Mouse (Mus musculus) heart, embryonic 11.5 days (tissue): ENCODE results near the gene Kmt5c. TPM values are rescaled to one million over a fixed set of nuclear protein-coding genes. Genes with fewer than 3 reads are reported as not detected.
"Not testable (repeated sequence)": the region's sequence is repeated elsewhere in the genome, so short reads cannot be mapped to it uniquely, and the experiment has no call there.

Experiments
- ATAC-seq: fragments of 200-750 bp; cut with Nextera tagmentation; replicated peaks from 2 replicates; pipeline ENCODE4 v1.8.0; 2017; ENCODE audit warnings: moderate library complexity; ENCODE audit not compliant: insufficient number of reproducible peaks, low FRiP score, low TSS enrichment
- H3K27ac ChIP-seq: fragments of 300-500 bp; sonication (generic); 2 replicates; pipeline ENCODE4 v1.5.1; 2014; ENCODE audit warnings: mild to moderate bottlenecking, low read depth, low read length
- H3K27me3 ChIP-seq: fragments of 300-500 bp; sonication (generic); 2 replicates; pipeline ENCODE4 v1.6.1; 2014; ENCODE audit warnings: mild to moderate bottlenecking, low read length, mixed read lengths; ENCODE audit not compliant: control insufficient read depth, insufficient read depth
- H3K36me3 ChIP-seq: fragments of 300-500 bp; sonication (generic); 2 replicates; pipeline ENCODE4 v1.6.1; 2014; ENCODE audit warnings: mild to moderate bottlenecking, low read length, moderate library complexity, mixed read lengths; ENCODE audit not compliant: control insufficient read depth, insufficient read depth
- H3K4me1 ChIP-seq: fragments of 300-500 bp; sonication (generic); 2 replicates; pipeline ENCODE4 v1.6.1; 2014; ENCODE audit warnings: low read length; ENCODE audit not compliant: control insufficient read depth, insufficient read depth
- H3K4me2 ChIP-seq: fragments of 300-500 bp; sonication (generic); 2 replicates; pipeline ENCODE4 v1.6.1; 2014; ENCODE audit warnings: mild to moderate bottlenecking, moderate library complexity
- H3K4me3 ChIP-seq: fragments of 300-500 bp; sonication (generic); 2 replicates; pipeline ENCODE4 v1.5.1; 2014; ENCODE audit warnings: low read depth, low read length
- H3K9ac ChIP-seq: fragments of 300-500 bp; sonication (generic); 2 replicates; pipeline ENCODE4 v1.6.1; 2014; ENCODE audit warnings: mild to moderate bottlenecking, low read depth, low read length, moderate library complexity
- H3K9me3 ChIP-seq: fragments of 300-500 bp; sonication (generic); replicated peaks from 2 replicates; pipeline ENCODE4 v1.6.1; 2016; ENCODE audit warnings: low read length; ENCODE audit not compliant: control insufficient read depth
- WGBS: fragments of 180-500 bp; shearing (Covaris S2); extraction: QIAGEN DNeasy Blood & Tissue Kit; methylation state at CpG from one replicate; pipeline ENCODE4 v1.1.7; 2014; ENCODE audit not compliant: insufficient replicate concordance; 5-methylcytosine and 5-hydroxymethylcytosine counted together
- polyA plus RNA-seq: library from polyadenylated mRNA; unstranded; fragments of >200 nt; fragmentation: Nextera tagmentation; extraction: Ambion mirVana; gene quantifications from 2 replicates; pipeline ENCODE4 v1.2.1, GENCODE M21; 2014

Kmt5c gene
- polyA plus RNA-seq, 1 experiment from 2014 or later, result 58.6 TPM

DNA sequence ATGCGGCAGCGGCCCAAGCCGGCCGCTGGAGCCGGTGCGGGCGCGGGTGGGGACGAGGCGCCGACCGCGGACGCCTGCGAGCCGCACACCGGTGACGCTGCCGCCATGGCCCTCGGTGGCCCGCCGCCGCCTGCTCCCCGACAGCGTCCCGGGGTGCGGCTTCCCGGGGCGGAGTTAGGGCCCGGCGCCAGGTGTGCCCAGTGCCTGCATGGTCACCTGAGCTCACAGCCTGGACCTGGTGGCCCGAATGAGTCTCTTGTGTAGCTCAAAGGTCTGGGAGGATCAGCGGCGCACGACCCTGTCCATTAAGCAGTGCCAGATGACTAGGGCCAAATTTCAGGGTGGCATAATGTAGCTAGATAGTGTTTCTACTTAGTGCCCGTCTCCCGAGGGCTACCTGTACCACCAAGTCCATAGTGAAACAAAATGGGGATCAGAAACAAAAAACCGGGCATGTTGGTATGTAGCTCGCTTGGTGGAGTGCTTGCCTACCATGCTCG, 49.6 kb downstream of the Kmt5c start, which contains the start of gene Tmem238:
Tmem238 (minus strand) TSS at position 221 of the 500 bp plus-strand sequence.
- Histone ChIP-seq H3K4me2 (peak within 1 kb of the TSS; percentile 97), H3K36me3 (peaks cover 5% of the 10 kb centered on the region; the same call in 1 of the 2 replicates), H3K4me1 (peaks cover 6% of the 10 kb centered on the region), H3K27ac (peak within 1 kb of the TSS; percentile 30; the same call in 1 of the 2 replicates), H3K27me3 (no peaks in the 10 kb centered on the region; the same call in 1 of the 2 replicates), H3K9me3 (no peaks in the 10 kb centered on the region), H3K9ac (peak within 1 kb of the TSS; percentile 92), H3K4me3 (peak within 1 kb of the TSS; percentile 65)
- 7% methylated on average over 31 of the region's 40 CpGs for WGBS
- no peak for ATAC-seq

DNA sequence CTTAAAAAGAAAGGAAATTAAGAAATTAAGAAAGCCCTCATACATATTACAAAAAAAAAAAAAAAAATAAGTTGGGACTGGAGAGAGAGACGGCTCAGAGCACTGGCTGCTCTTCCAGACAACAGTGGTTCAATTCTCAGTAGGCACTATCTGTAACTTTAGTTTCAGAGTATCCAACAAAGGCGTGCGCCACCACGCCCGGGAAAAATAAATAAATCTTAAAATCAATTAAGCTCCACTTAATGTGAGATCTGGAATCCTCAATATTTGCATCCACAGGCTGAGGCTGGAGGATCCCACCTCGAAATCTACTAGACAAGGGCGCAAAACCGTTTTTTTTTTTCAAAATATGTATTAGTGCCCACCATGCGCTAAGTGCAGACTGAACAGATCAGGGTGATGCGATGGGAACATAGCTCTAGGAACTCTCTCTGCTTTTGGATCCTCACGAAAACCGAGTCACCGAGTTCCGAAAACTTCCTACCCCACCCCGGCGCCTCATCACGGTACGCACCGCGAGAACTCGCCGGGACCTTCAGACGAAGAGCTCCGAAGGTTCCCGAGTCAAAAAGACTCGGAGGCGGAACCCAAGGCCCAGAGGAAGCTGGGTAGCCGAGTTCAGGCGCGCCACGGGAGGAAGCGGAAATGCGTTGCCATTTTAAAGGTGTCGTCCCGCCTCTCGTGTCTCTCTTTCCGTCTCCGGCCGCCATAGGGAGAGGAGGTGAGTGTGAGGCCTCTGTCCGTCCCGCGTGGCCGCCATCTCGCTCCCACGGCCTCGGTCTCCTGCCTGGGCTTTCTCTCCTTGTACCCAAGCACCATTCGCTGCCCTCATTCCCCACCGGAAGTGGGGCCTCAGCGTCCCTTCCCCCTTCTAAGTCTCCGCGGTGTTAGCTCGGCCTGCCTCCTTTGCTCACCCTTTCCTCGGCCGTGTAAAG, 52.6 kb downstream of the Kmt5c start, which contains the start of gene Rpl28:
Rpl28 (plus strand) TSS at position 597 of the 935 bp plus-strand sequence.
- H3K9ac ChIP-seq, result peak within 1 kb of the TSS; percentile 99
- no peaks in the 10 kb centered on the region for H3K9me3 ChIP-seq
- peak within 1 kb of the TSS; percentile 93 for H3K4me2 ChIP-seq
- peak; percentile 87 for ATAC-seq
- H3K27me3 ChIP-seq, result no peaks in the 10 kb centered on the region
- WGBS, result 1% methylated on average over 53 of the region's 54 CpGs
- peaks cover 14% of the 10 kb centered on the region for H3K36me3 ChIP-seq
- H3K4me1 ChIP-seq, result peaks cover 6% of the 10 kb centered on the region
- peak within 1 kb of the TSS; percentile 96 for H3K4me3 ChIP-seq
- H3K27ac ChIP-seq, result peak within 1 kb of the TSS; percentile 95

DNA sequence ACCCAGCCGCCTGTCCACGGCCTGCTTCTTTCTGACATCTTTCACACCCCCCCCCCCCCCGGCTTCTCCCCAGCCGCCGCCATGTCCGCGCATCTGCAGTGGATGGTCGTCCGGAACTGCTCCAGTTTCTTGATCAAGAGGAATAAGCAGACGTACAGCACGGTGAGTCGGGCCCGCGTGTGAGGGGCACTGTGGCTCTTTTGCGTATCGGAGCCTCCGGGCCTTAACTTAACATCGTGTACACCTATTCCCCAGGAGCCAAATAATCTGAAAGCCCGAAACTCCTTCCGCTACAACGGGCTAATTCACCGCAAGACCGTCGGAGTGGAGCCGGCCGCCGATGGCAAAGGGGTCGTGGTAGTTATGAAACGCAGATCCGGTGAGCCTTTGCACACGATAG, 53.3 kb downstream of the Kmt5c start:
- Histone ChIP-seq H3K4me3 (peak overlapping the region; percentile 96), H3K27ac (peak overlapping the region; percentile 95), H3K36me3 (peaks cover 14% of the 10 kb centered on the region), H3K4me2 (peak overlapping the region; percentile 93), H3K9ac (peak overlapping the region; percentile 99)
- under 1% methylated on average over 31 of the region's 31 CpGs for WGBS
- H3K9me3 ChIP-seq, H3K27me3 ChIP-seq, H3K4me1 ChIP-seq: not testable (repeated sequence)
- ATAC-seq, result 0 out of 2 replicates have a peak, but pooled peaks have one; percentile 12

GRCm38 (mm10) chr7:4793674-4794073, 53.8 kb downstream of the Kmt5c start:
- Histone ChIP-seq H3K4me1 (peaks cover 6% of the 10 kb centered on the region), H3K27ac (peak overlapping the region; percentile 46; the same call in 1 of the 2 replicates), H3K4me2 (peak overlapping the region; percentile 93), H3K27me3 (no peaks in the 10 kb centered on the region), H3K9ac (peak overlapping the region; percentile 99), H3K4me3 (peak overlapping the region; percentile 96), H3K36me3 (peaks cover 14% of the 10 kb centered on the region), H3K9me3 (no peaks in the 10 kb centered on the region)
- no peak for ATAC-seq
- 35% methylated on average over 4 of the region's 4 CpGs for WGBS

- 76% methylated on average over 3 of the region's 3 CpGs for WGBS
- no peak for ATAC-seq
- H3K9ac ChIP-seq, result no peak overlapping the region
- no peaks in the 10 kb centered on the region for H3K9me3 ChIP-seq
- peaks cover 6% of the 10 kb centered on the region for H3K4me1 ChIP-seq
- no peak overlapping the region for H3K4me3 ChIP-seq
- H3K36me3 ChIP-seq, result peaks cover 14% of the 10 kb centered on the region
- H3K4me2 ChIP-seq, result no peak overlapping the region; the same call in 1 of the 2 replicates
- H3K27me3 ChIP-seq, result no peaks in the 10 kb centered on the region
- H3K27ac ChIP-seq, result no peak overlapping the region
Observed at GRCm38 (mm10) chr7:4794631-4795168, 54.8 kb downstream of the Kmt5c start.

GRCm38 (mm10) chr7:4795767-4796433, 56.0 kb downstream of the Kmt5c start:
- Histone ChIP-seq H3K9me3 (no peaks in the 10 kb centered on the region), H3K4me1 (peaks cover 6% of the 10 kb centered on the region), H3K36me3 (peaks cover 14% of the 10 kb centered on the region), H3K4me3 (no peak overlapping the region), H3K4me2 (no peak overlapping the region), H3K27ac (no peak overlapping the region), H3K27me3 (no peaks in the 10 kb centered on the region), H3K9ac (no peak overlapping the region)
- 72% methylated on average over 7 of the region's 7 CpGs for WGBS
- no peak for ATAC-seq

Other genes starting within 250 kb of the Kmt5c start
- 32.9 and 33.4 TPM in 2 replicates for gene Ppp1r12c, start 238.4 kb upstream of the Kmt5c start, polyA plus RNA-seq
- 260 and 262 TPM in 2 replicates for gene Tnnt1, start 223.7 kb upstream of the Kmt5c start, polyA plus RNA-seq
- gene Tnni3, start 215.9 kb upstream of the Kmt5c start, polyA plus RNA-seq, result 1,570 and 1,662 TPM in 2 replicates
- gene Dnaaf3, start 207.7 kb upstream of the Kmt5c start, polyA plus RNA-seq, result 0.19 and 0.44 TPM in 2 replicates
- 0.77 and 1.3 TPM in 2 replicates for gene Syt5, start 192.6 kb upstream of the Kmt5c start, polyA plus RNA-seq
- gene Ptprh, start 136.1 kb upstream of the Kmt5c start, polyA plus RNA-seq, result not detected in 2 replicates
- 3.8 and 4.6 TPM in 2 replicates for gene Tmem86b, start 108.7 kb upstream of the Kmt5c start, polyA plus RNA-seq
- gene Ppp6r1, start 81.1 kb upstream of the Kmt5c start, polyA plus RNA-seq, result 3.2 and 7.0 TPM in 2 replicates
- 81.5 and 83.7 TPM in 2 replicates for gene Hspbp1, start 55.0 kb upstream of the Kmt5c start, polyA plus RNA-seq
- gene Brsk1, start 49.5 kb upstream of the Kmt5c start, polyA plus RNA-seq, result 1.7 TPM in 2 replicates
- gene Tmem150b, start 14.9 kb upstream of the Kmt5c start, polyA plus RNA-seq, result not detected in 2 replicates
- gene Cox6b2, start 13.0 kb downstream of the Kmt5c start, polyA plus RNA-seq, result 32.9 and 42.4 TPM in 2 replicates
- gene Fam71e2, start 31.2 kb downstream of the Kmt5c start, polyA plus RNA-seq, result not detected in 2 replicates
- gene Il11, start 42.7 kb downstream of the Kmt5c start, polyA plus RNA-seq, result not detected in 2 replicates
- gene Tmem190, start 42.8 kb downstream of the Kmt5c start, polyA plus RNA-seq, result not detected in 2 replicates
- gene Tmem238, start 49.5 kb downstream of the Kmt5c start, polyA plus RNA-seq, result 2.2 and 2.4 TPM in 2 replicates
- 143 and 156 TPM in 2 replicates for gene Rpl28, start 52.8 kb downstream of the Kmt5c start, polyA plus RNA-seq
- 317 and 378 TPM in 2 replicates for gene Ube2s, start 72.5 kb downstream of the Kmt5c start, polyA plus RNA-seq
- 0.09 TPM in 1 of 2 replicates, not detected in the other for gene Shisa7, start 104.6 kb downstream of the Kmt5c start, polyA plus RNA-seq
- 2.9 and 3.3 TPM in 2 replicates for gene Isoc2b, start 130.1 kb downstream of the Kmt5c start, polyA plus RNA-seq
- gene Isoc2a, start 137.0 kb downstream of the Kmt5c start, polyA plus RNA-seq, result 0.59 and 1.1 TPM in 2 replicates
- gene Gm36210, start 166.4 kb downstream of the Kmt5c start, polyA plus RNA-seq, result 0.17 and 0.20 TPM in 2 replicates
- 2.6 and 2.8 TPM in 2 replicates for gene Zfp628, start 175.1 kb downstream of the Kmt5c start, polyA plus RNA-seq
- 4.7 and 5.0 TPM in 2 replicates for gene Nat14, start 181.9 kb downstream of the Kmt5c start, polyA plus RNA-seq
- gene Ssc5d, start 185.7 kb downstream of the Kmt5c start, polyA plus RNA-seq, result 0.53 and 1.1 TPM in 2 replicates
- 3.3 and 5.4 TPM in 2 replicates for gene Sbk2, start 224.3 kb downstream of the Kmt5c start, polyA plus RNA-seq
- 0.44 and 0.49 TPM in 2 replicates for gene Sbk3, start 231.1 kb downstream of the Kmt5c start, polyA plus RNA-seq